Mouse (Mus musculus) heart, postnatal 0 days (tissue): ENCODE measurements around the gene Vdr.

Experiments used
- CTCF ChIP-seq: IDR thresholded peaks from 2 replicates; pipeline ENCODE4 v1.5.1; 2016; ENCODE audit warnings: antibody characterized with exemption, control low read depth, low read depth
- EP300 ChIP-seq: IDR thresholded peaks from 2 replicates; pipeline ENCODE4 v1.6.1; 2016; ENCODE audit warnings: antibody characterized with exemption, low read depth

- TF ChIP-seq CTCF (no peak), EP300 (no peak)
Observed at GRCm38 (mm10) chr15:97955286-97955685, 44.9 kb upstream of the Vdr start.
